Mouse (Mus musculus) skeletal muscle tissue, adult 2 months (tissue): Measurements from ENCODE around the gene Kif5c.

Experiments used
- DNase-seq: peaks from one replicate; pipeline ENCODE4 v3.0.0-alpha.2; 2012; ENCODE audit warnings: low read depth, low spot score

Kif5c gene

GRCm38 (mm10) chr2:49744251-49745093 is 125.4 kb downstream of the Kif5c start:
- DNase-seq, result peak; percentile 40

- no peak for DNase-seq
These were observed 126.1 kb downstream of the Kif5c start for GRCm38 (mm10) chr2:49745094-49745781.

- no peak for DNase-seq
These were observed 127.8 kb downstream of the Kif5c start for GRCm38 (mm10) chr2:49746947-49747346.

GRCm38 (mm10) chr2:49747670-49748069 is 128.6 kb downstream of the Kif5c start:
- DNase-seq, result no peak

- no peak for DNase-seq
These were observed 129.7 kb downstream of the Kif5c start for GRCm38 (mm10) chr2:49748628-49749342.

- DNase-seq, result no peak
These were observed 130.9 kb downstream of the Kif5c start for GRCm38 (mm10) chr2:49749730-49750576.

GRCm38 (mm10) chr2:49751544-49752210 is 132.6 kb downstream of the Kif5c start:
- no peak for DNase-seq

GRCm38 (mm10) chr2:49752211-49752607 is 133.1 kb downstream of the Kif5c start:
- DNase-seq, result no peak

- no peak for DNase-seq
These were observed 134.0 kb downstream of the Kif5c start for GRCm38 (mm10) chr2:49753062-49753461.

GRCm38 (mm10) chr2:49755054-49755453 is 136.0 kb downstream of the Kif5c start:
- DNase-seq, result no peak

- no peak for DNase-seq
These were observed 138.5 kb downstream of the Kif5c start for GRCm38 (mm10) chr2:49757616-49758015.

GRCm38 (mm10) chr2:49764331-49764946 is 145.3 kb downstream of the Kif5c start:
- peak; percentile 41 for DNase-seq

GRCm38 (mm10) chr2:49768916-49769315 is 149.8 kb downstream of the Kif5c start:
- DNase-seq, result no peak

- no peak for DNase-seq
These were observed 151.3 kb downstream of the Kif5c start for GRCm38 (mm10) chr2:49770440-49770839.

GRCm38 (mm10) chr2:49771172-49771571 is 152.1 kb downstream of the Kif5c start:
- DNase-seq, result no peak

GRCm38 (mm10) chr2:49773194-49773931 is 154.3 kb downstream of the Kif5c start:
- no peak for DNase-seq

GRCm38 (mm10) chr2:49774180-49774579 is 155.1 kb downstream of the Kif5c start:
- DNase-seq, result no peak

GRCm38 (mm10) chr2:49775187-49775586 is 156.1 kb downstream of the Kif5c start:
- no peak for DNase-seq

- DNase-seq, result no peak
These were observed 156.6 kb downstream of the Kif5c start for GRCm38 (mm10) chr2:49775735-49776134.

GRCm38 (mm10) chr2:49776407-49776806 is 157.3 kb downstream of the Kif5c start:
- DNase-seq, result no peak
